ENCODE assay signal across 16 mouse cellular contexts in genomic region chr6:88870594-88870993, GRCm38 (mm10). TPM values are rescaled to one million over a fixed set of nuclear protein-coding genes. Genes with fewer than 3 reads are reported as not detected.
DNase-seq lines count a peak whose midpoint lies in the region; ATAC-seq and TF ChIP-seq lines count a peak whose summit lies in the region.
"Had no signal": no experiment of that assay in that cellular context is flagged by ENCODE, and none has a peak within 500 bp of the region (broad histone marks: within the 10 kb centered on the region; RNA-seq: fewer than 3 reads in every experiment).

No protein-coding gene starts in this region.

- H3K9me3 ChIP-seq in forebrain, embryonic 13.5 days (replicated peaks) = no peaks in the 10 kb centered on the region
- H3K9me3 ChIP-seq in forebrain, embryonic 11.5 days (ENCODE audit: control insufficient read depth, low read length) = no peaks in the 10 kb centered on the region
- no peaks in the 10 kb centered on the region for H3K9me3 ChIP-seq in midbrain, embryonic 12.5 days
- H3K9me3 ChIP-seq in midbrain, embryonic 14.5 days (ENCODE audit: control insufficient read depth, low read length) = no peaks in the 10 kb centered on the region
- no peaks in the 10 kb centered on the region for H3K9me3 ChIP-seq in hindbrain, postnatal 0 days (ENCODE audit: low read length)
- H3K9me3 ChIP-seq: heart, embryonic 15.5 days had no signal

- peak overlapping the region; percentile 84 for H3K4me2 ChIP-seq in forebrain, embryonic 13.5 days
- H3K4me2 ChIP-seq in forebrain, embryonic 11.5 days (ENCODE audit: low read depth, low read length, severe bottlenecking) = no peak overlapping the region
- H3K4me2 ChIP-seq in midbrain, embryonic 12.5 days (replicated peaks) = no peak overlapping the region
- H3K4me2 ChIP-seq in midbrain, embryonic 14.5 days (ENCODE audit: low read length) = no peak overlapping the region
- H3K4me2 ChIP-seq in hindbrain, postnatal 0 days (ENCODE audit: low read depth, low read length) = no peak overlapping the region
- H3K4me2 ChIP-seq: heart, embryonic 15.5 days; liver, embryonic 11.5 days had no signal

- H3K9ac ChIP-seq in forebrain, embryonic 13.5 days = no peak overlapping the region
- H3K9ac ChIP-seq in forebrain, embryonic 11.5 days (ENCODE audit: low read length) = no peak overlapping the region
- no peak overlapping the region for H3K9ac ChIP-seq in midbrain, embryonic 12.5 days (replicated peaks)
- no peak overlapping the region for H3K9ac ChIP-seq in midbrain, embryonic 14.5 days (replicated peaks; ENCODE audit: low read length)
- no peak overlapping the region for H3K9ac ChIP-seq in hindbrain, postnatal 0 days (replicated peaks; ENCODE audit: low read length)
- H3K9ac ChIP-seq: heart, embryonic 15.5 days had no signal

- TF ChIP-seq POLR2A in brain, embryonic 14.5 days (IDR thresholded peaks at IDR 0.05; ENCODE audit: borderline replicate concordance, extremely low read depth, insufficient read depth, insufficient read length, poor library complexity, severe bottlenecking) = no peak

- ATAC-seq in forebrain, embryonic 13.5 days = no peak
- no peak for ATAC-seq in forebrain, embryonic 11.5 days (replicated peaks; ENCODE audit: low FRiP score)
- ATAC-seq in midbrain, embryonic 12.5 days (ENCODE audit: low FRiP score, low read depth) = no peak
- no peak for ATAC-seq in midbrain, embryonic 14.5 days (ENCODE audit: low FRiP score, low TSS enrichment)
- no peak for ATAC-seq in hindbrain, postnatal 0 days
- ATAC-seq: CD4-positive, CD25-positive, alpha-beta regulatory T cell, adult 4 months; intestine, postnatal 0 days had no signal

- 40% methylated on average over 4 of the region's 4 CpGs for WGBS in forebrain, embryonic 13.5 days
- 70% methylated on average over 4 of the region's 4 CpGs for WGBS in forebrain, embryonic 11.5 days
- WGBS in midbrain, embryonic 12.5 days = 51% methylated on average over 4 of the region's 4 CpGs
- 43% methylated on average over 4 of the region's 4 CpGs for WGBS in midbrain, embryonic 14.5 days
- WGBS in hindbrain, postnatal 0 days = 25% methylated on average over 4 of the region's 4 CpGs

- TF ChIP-seq CTCF in brain, embryonic 14.5 days (IDR thresholded peaks at IDR 0.05; ENCODE audit: borderline replicate concordance, extremely low read depth, insufficient read depth, insufficient read length) = no peak
- TF ChIP-seq CTCF in hindbrain, postnatal 0 days (IDR thresholded peaks at IDR 0.05; ENCODE audit: low read depth) = no peak

- peak overlapping the region; percentile 94 for H3K27ac ChIP-seq in forebrain, embryonic 13.5 days
- no peak overlapping the region for H3K27ac ChIP-seq in forebrain, embryonic 11.5 days (ENCODE audit: low read depth, low read length)
- H3K27ac ChIP-seq in midbrain, embryonic 12.5 days (replicated peaks) = 0 out of 2 replicates have a peak overlapping the region, but pooled peaks have one; percentile 20
- no peak overlapping the region for H3K27ac ChIP-seq in midbrain, embryonic 14.5 days (replicated peaks; ENCODE audit: low read depth, low read length)
- H3K27ac ChIP-seq in hindbrain, postnatal 0 days = peak overlapping the region; percentile 97; the same call in 1 of the 2 replicates
- H3K27ac ChIP-seq: heart, embryonic 15.5 days; left cerebral cortex, adult 2 months had no signal

- no peaks in the 10 kb centered on the region for H3K27me3 ChIP-seq in forebrain, embryonic 13.5 days
- H3K27me3 ChIP-seq in forebrain, embryonic 11.5 days (ENCODE audit: control insufficient read depth, insufficient read depth, low read length) = peaks cover 2% of the 10 kb centered on the region; the same call in 1 of the 2 replicates
- H3K27me3 ChIP-seq in midbrain, embryonic 12.5 days = peaks cover 15% of the 10 kb centered on the region
- no peaks in the 10 kb centered on the region for H3K27me3 ChIP-seq in midbrain, embryonic 14.5 days (ENCODE audit: control insufficient read depth, insufficient read depth, low read length)
- H3K27me3 ChIP-seq in hindbrain, postnatal 0 days (ENCODE audit: insufficient read depth, low read length) = no peaks in the 10 kb centered on the region

- H3K4me1 ChIP-seq in forebrain, embryonic 13.5 days = peaks cover 47% of the 10 kb centered on the region
- H3K4me1 ChIP-seq in forebrain, embryonic 11.5 days (replicated peaks; ENCODE audit: control insufficient read depth, insufficient read depth, low read length) = peaks cover 9% of the 10 kb centered on the region; the same call in 1 of the 2 replicates
- peaks cover 49% of the 10 kb centered on the region for H3K4me1 ChIP-seq in midbrain, embryonic 12.5 days
- peaks cover 36% of the 10 kb centered on the region for H3K4me1 ChIP-seq in midbrain, embryonic 14.5 days (ENCODE audit: control insufficient read depth, insufficient read depth, low read length)
- H3K4me1 ChIP-seq in hindbrain, postnatal 0 days (ENCODE audit: insufficient read depth, low read length) = peaks cover 7% of the 10 kb centered on the region; the same call in 1 of the 2 replicates

- no peak overlapping the region for H3K4me3 ChIP-seq in forebrain, embryonic 13.5 days
- no peak overlapping the region for H3K4me3 ChIP-seq in forebrain, embryonic 11.5 days (ENCODE audit: low read depth, low read length)
- no peak overlapping the region for H3K4me3 ChIP-seq in midbrain, embryonic 12.5 days
- no peak overlapping the region for H3K4me3 ChIP-seq in midbrain, embryonic 14.5 days (replicated peaks; ENCODE audit: low read depth, low read length)
- no peak overlapping the region for H3K4me3 ChIP-seq in hindbrain, postnatal 0 days (ENCODE audit: low read length)
- H3K4me3 ChIP-seq: heart, embryonic 15.5 days; left cerebral cortex, adult 2 months; myocyte had no signal

- H3K36me3 ChIP-seq in forebrain, embryonic 13.5 days (ENCODE audit: poor library complexity, severe bottlenecking) = peaks cover 19% of the 10 kb centered on the region; the same call in 1 of the 2 replicates
- no peaks in the 10 kb centered on the region for H3K36me3 ChIP-seq in forebrain, embryonic 11.5 days (ENCODE audit: control insufficient read depth, insufficient read depth, low read length)
- H3K36me3 ChIP-seq in midbrain, embryonic 12.5 days = no peaks in the 10 kb centered on the region
- peaks cover 11% of the 10 kb centered on the region for H3K36me3 ChIP-seq in midbrain, embryonic 14.5 days (ENCODE audit: control insufficient read depth, insufficient read depth, low read length)
- H3K36me3 ChIP-seq in hindbrain, postnatal 0 days (ENCODE audit: insufficient read depth, low read length) = no peaks in the 10 kb centered on the region
- H3K36me3 ChIP-seq: heart, embryonic 15.5 days had no signal

- no peak for DNase-seq in forebrain, embryonic 11.5 days (ENCODE audit: low spot score)
- no peak for DNase-seq in midbrain, embryonic 14.5 days
- DNase-seq in brain, embryonic 14.5 days (ENCODE audit: low read depth) = peak; percentile 56
- peak; percentile 31 for DNase-seq in hindbrain, postnatal 0 days (ENCODE audit: low spot score)
- DNase-seq in embryo, embryonic 10 days (ENCODE audit: low spot score) = no peak
- DNase-seq in adrenal gland, postnatal 36 days = no peak
- DNase-seq: gastrocnemius, postnatal 25 days; lung, postnatal 14 days had no signal

RNA-seq across cellular contexts. Expression of gene Podxl2, which starts 4.2 kb away (rescaled TPM):
- polyA plus RNA-seq in forebrain, embryonic 13.5 days (2015; fragmentation: Nextera tagmentation; extraction: Ambion mirVana) = 355 and 357 TPM in 2 replicates
- 109 and 115 TPM in 2 replicates for polyA plus RNA-seq in forebrain, embryonic 11.5 days (2014; fragmentation: Nextera tagmentation; extraction: Ambion mirVana)
- 305 and 314 TPM in 2 replicates for polyA plus RNA-seq in midbrain, embryonic 12.5 days (2016; fragmentation: Nextera tagmentation; extraction: Ambion mirVana)
- 525 and 630 TPM in 2 replicates for polyA plus RNA-seq in midbrain, embryonic 14.5 days (2014; fragmentation: Nextera tagmentation; extraction: Ambion mirVana)
- 1,097 and 1,604 TPM in 2 replicates for polyA plus RNA-seq in brain, embryonic 14.5 days (2012; rRNA removed)
- 1,247 and 1,290 TPM in 2 replicates for total RNA-seq in hindbrain, postnatal 0 days (2014; rRNA removed)
- polyA plus RNA-seq in hindbrain, postnatal 0 days (2015; fragmentation: Nextera tagmentation; extraction: Ambion mirVana) = 675 and 695 TPM in 2 replicates
- total RNA-seq in adrenal gland, postnatal 36 days (2021) = 10 to 100 TPM; 34.6 to 61.1 TPM

RNA-seq across cellular contexts. Expression of gene Mcm2, which starts 28.0 kb away (rescaled TPM):
- 133 and 157 TPM in 2 replicates for polyA plus RNA-seq in forebrain, embryonic 13.5 days (2015; fragmentation: Nextera tagmentation; extraction: Ambion mirVana)
- 248 and 259 TPM in 2 replicates for polyA plus RNA-seq in forebrain, embryonic 11.5 days (2014; fragmentation: Nextera tagmentation; extraction: Ambion mirVana)
- polyA plus RNA-seq in midbrain, embryonic 12.5 days (2016; fragmentation: Nextera tagmentation; extraction: Ambion mirVana) = 157 and 158 TPM in 2 replicates
- polyA plus RNA-seq in midbrain, embryonic 14.5 days (2014; fragmentation: Nextera tagmentation; extraction: Ambion mirVana) = 22.2 and 39.0 TPM in 2 replicates
- polyA plus RNA-seq in brain, embryonic 14.5 days (2012; rRNA removed) = 45.7 and 74.3 TPM in 2 replicates
- total RNA-seq in hindbrain, postnatal 0 days (2014; rRNA removed) = 35.3 and 37.0 TPM in 2 replicates
- polyA plus RNA-seq in hindbrain, postnatal 0 days (2015; fragmentation: Nextera tagmentation; extraction: Ambion mirVana) = 21.7 and 23.3 TPM in 2 replicates
- total RNA-seq in adrenal gland, postnatal 36 days (2021) = 10 to 100 TPM; 28.9 to 40.1 TPM

RNA-seq across cellular contexts. Expression of gene Abtb1, which starts 28.8 kb away (rescaled TPM):
- polyA plus RNA-seq in forebrain, embryonic 13.5 days (2015; fragmentation: Nextera tagmentation; extraction: Ambion mirVana) = 32.0 and 32.3 TPM in 2 replicates
- 14.4 and 15.3 TPM in 2 replicates for polyA plus RNA-seq in forebrain, embryonic 11.5 days (2014; fragmentation: Nextera tagmentation; extraction: Ambion mirVana)
- 27.7 and 30.0 TPM in 2 replicates for polyA plus RNA-seq in midbrain, embryonic 12.5 days (2016; fragmentation: Nextera tagmentation; extraction: Ambion mirVana)
- polyA plus RNA-seq in midbrain, embryonic 14.5 days (2014; fragmentation: Nextera tagmentation; extraction: Ambion mirVana) = 30.1 and 41.7 TPM in 2 replicates
- 61.7 and 83.6 TPM in 2 replicates for polyA plus RNA-seq in brain, embryonic 14.5 days (2012; rRNA removed)
- total RNA-seq in hindbrain, postnatal 0 days (2014; rRNA removed) = 62.6 and 78.9 TPM in 2 replicates
- polyA plus RNA-seq in hindbrain, postnatal 0 days (2015; fragmentation: Nextera tagmentation; extraction: Ambion mirVana) = 31.5 and 34.8 TPM in 2 replicates
- total RNA-seq in adrenal gland, postnatal 36 days (2021) = 10 to 100 TPM; 19.3 to 30.3 TPM

RNA-seq across cellular contexts. Expression of gene Tpra1, which starts 31.5 kb away (rescaled TPM):
- 45.4 and 53.9 TPM in 2 replicates for polyA plus RNA-seq in forebrain, embryonic 13.5 days (2015; fragmentation: Nextera tagmentation; extraction: Ambion mirVana)
- 39.4 and 40.7 TPM in 2 replicates for polyA plus RNA-seq in forebrain, embryonic 11.5 days (2014; fragmentation: Nextera tagmentation; extraction: Ambion mirVana)
- polyA plus RNA-seq in midbrain, embryonic 12.5 days (2016; fragmentation: Nextera tagmentation; extraction: Ambion mirVana) = 53.6 and 61.7 TPM in 2 replicates
- 50.0 and 77.0 TPM in 2 replicates for polyA plus RNA-seq in midbrain, embryonic 14.5 days (2014; fragmentation: Nextera tagmentation; extraction: Ambion mirVana)
- 116 and 166 TPM in 2 replicates for polyA plus RNA-seq in brain, embryonic 14.5 days (2012; rRNA removed)
- 55.2 and 88.4 TPM in 2 replicates for total RNA-seq in hindbrain, postnatal 0 days (2014; rRNA removed)
- 49.4 and 56.0 TPM in 2 replicates for polyA plus RNA-seq in hindbrain, postnatal 0 days (2015; fragmentation: Nextera tagmentation; extraction: Ambion mirVana)
- 100 to 1,000 TPM; 104 TPM for total RNA-seq in adrenal gland, postnatal 36 days (2021)

Comparison
In these comparisons a context has a peak if more than half of its experiments do, and no peak if none do; other contexts are left out.
1. H3K27ac ChIP-seq: peak in forebrain, embryonic 13.5 days (single experiment), midbrain, embryonic 12.5 days (single experiment) and hindbrain, postnatal 0 days (single experiment); none in forebrain, embryonic 11.5 days (single experiment) and midbrain, embryonic 14.5 days (single experiment).
2. DNase-seq: peak in brain, embryonic 14.5 days (single experiment) and hindbrain, postnatal 0 days (single experiment); none in forebrain, embryonic 11.5 days (single experiment), midbrain, embryonic 14.5 days (single experiment), embryo, embryonic 10 days (single experiment) and adrenal gland, postnatal 36 days (0 of 2).